Mouse (Mus musculus) cerebellum, postnatal 25 days (tissue): ENCODE data around the gene Gm47791.

Experiments used
- DNase-seq, 2 experiments: peaks; one replicate each; pipeline ENCODE4 v3.0.0; 2021; ENCODE audit warnings: mixed read lengths in 2 of 2

The Gm47791 gene

GRCm38 (mm10) chr1:82785546-82785945, 14.5 kb upstream of the Gm47791 start:
- no peak for DNase-seq

GRCm38 (mm10) chr1:82783559-82783958, 12.5 kb upstream of the Gm47791 start:
- no peak for DNase-seq

- no peak for DNase-seq
Measured at GRCm38 (mm10) chr1:82779388-82779966, 8.4 kb upstream of the Gm47791 start.

GRCm38 (mm10) chr1:82775293-82775692, 4.2 kb upstream of the Gm47791 start:
- no peak for DNase-seq

GRCm38 (mm10) chr1:82773208-82773607, 2.2 kb upstream of the Gm47791 start:
- no peak for DNase-seq

GRCm38 (mm10) chr1:82772428-82772827, 1.4 kb upstream of the Gm47791 start:
- DNase-seq, result no peak

- no peak for DNase-seq
Measured at GRCm38 (mm10) chr1:82768269-82768668, 2.8 kb downstream of the Gm47791 start, which contains the start of gene Tm4sf20. Gene Tm4sf20 (minus strand): TSS chr1:82768461.

GRCm38 (mm10) chr1:82766641-82767040, 4.4 kb downstream of the Gm47791 start:
- DNase-seq, result no peak

GRCm38 (mm10) chr1:82766227-82766626, 4.8 kb downstream of the Gm47791 start:
- no peak for DNase-seq

- no peak for DNase-seq
Measured at GRCm38 (mm10) chr1:82762274-82762673, 8.8 kb downstream of the Gm47791 start.

- DNase-seq, result no peak
Measured at GRCm38 (mm10) chr1:82761454-82762169, 9.4 kb downstream of the Gm47791 start.

GRCm38 (mm10) chr1:82759520-82759919, 11.5 kb downstream of the Gm47791 start:
- no peak for DNase-seq

GRCm38 (mm10) chr1:82747714-82748452, 23.2 kb downstream of the Gm47791 start:
- no peak for DNase-seq

GRCm38 (mm10) chr1:82746408-82746807, 24.6 kb downstream of the Gm47791 start:
- DNase-seq, result no peak

- no peak for DNase-seq
Measured at GRCm38 (mm10) chr1:82743962-82744361, 27.1 kb downstream of the Gm47791 start.

- no peak for DNase-seq
Measured at GRCm38 (mm10) chr1:82741539-82741938, 29.5 kb downstream of the Gm47791 start.

GRCm38 (mm10) chr1:82738066-82738465, 33.0 kb downstream of the Gm47791 start:
- DNase-seq, result no peak

GRCm38 (mm10) chr1:82733357-82733756, 37.7 kb downstream of the Gm47791 start:
- DNase-seq, result no peak

- DNase-seq, result no peak
Measured at GRCm38 (mm10) chr1:82726482-82726881, 44.6 kb downstream of the Gm47791 start.

- DNase-seq, result no peak
Measured at GRCm38 (mm10) chr1:82725875-82726185, 45.2 kb downstream of the Gm47791 start.

GRCm38 (mm10) chr1:82725026-82725874, 45.8 kb downstream of the Gm47791 start:
- peak in 1 of 2 experiments; percentile 29 for DNase-seq

- peak; percentile 96 to 97 for DNase-seq
Measured at GRCm38 (mm10) chr1:82724339-82725025, 46.6 kb downstream of the Gm47791 start, which contains the start of gene Mff. Gene Mff (plus strand): TSS chr1:82724890.
